Mouse (Mus musculus) kidney, embryonic 15.5 days (tissue): ENCODE results near the gene Olfr1249. TPM values are rescaled to one million over a fixed set of nuclear protein-coding genes. Genes with fewer than 3 reads are reported as not detected.
"Not testable (repeated sequence)": the region's sequence is repeated elsewhere in the genome, so short reads cannot be mapped to it uniquely, and the experiment has no call there.

Experiments used
- ATAC-seq: fragments of 200-750 bp; cut with Nextera tagmentation; replicated peaks from 2 replicates; pipeline ENCODE4 v1.8.0; 2017; ENCODE audit warnings: moderate TSS enrichment; ENCODE audit not compliant: low FRiP score
- H3K27ac ChIP-seq: fragments of 300-500 bp; sonication (generic); 2 replicates; pipeline ENCODE4 v1.5.1; 2015; ENCODE audit warnings: mild to moderate bottlenecking, inconsistent platforms
- H3K27me3 ChIP-seq: fragments of 300-500 bp; sonication (generic); 2 replicates; pipeline ENCODE4 v1.6.1; 2015; ENCODE audit warnings: inconsistent platforms
- H3K36me3 ChIP-seq: fragments of 300-500 bp; sonication (generic); 2 replicates; pipeline ENCODE4 v1.6.1; 2015; ENCODE audit warnings: inconsistent platforms
- H3K4me1 ChIP-seq: fragments of 300-500 bp; sonication (generic); 2 replicates; pipeline ENCODE4 v1.6.1; 2015; ENCODE audit warnings: inconsistent platforms
- H3K4me2 ChIP-seq: fragments of 300-500 bp; sonication (generic); 2 replicates; pipeline ENCODE4 v1.6.1; 2015; ENCODE audit warnings: moderate library complexity, mild to moderate bottlenecking, inconsistent platforms
- H3K4me3 ChIP-seq: fragments of 300-500 bp; sonication (generic); replicated peaks from 2 replicates; pipeline ENCODE4 v1.5.1; 2015; ENCODE audit warnings: mild to moderate bottlenecking, inconsistent platforms
- H3K9ac ChIP-seq: fragments of 300-500 bp; sonication (generic); 2 replicates; pipeline ENCODE4 v1.6.1; 2015; ENCODE audit warnings: mild to moderate bottlenecking, inconsistent platforms
- H3K9me3 ChIP-seq: fragments of 300-500 bp; sonication (generic); replicated peaks from 2 replicates; pipeline ENCODE4 v1.6.1; 2016; ENCODE audit warnings: inconsistent platforms
- WGBS: fragments of 180-500 bp; shearing (Covaris S2); methylation state at CpG from one replicate; pipeline ENCODE4 v1.1.7; 2015; ENCODE audit warnings: mixed read lengths; 5-methylcytosine and 5-hydroxymethylcytosine counted together
- polyA plus RNA-seq: library from polyadenylated mRNA; unstranded; fragments of >200 nt; fragmentation: Nextera tagmentation; extraction: Ambion mirVana; gene quantifications from 2 replicates; pipeline ENCODE4 v1.2.1, GENCODE M21; 2015

The Olfr1249 gene
- polyA plus RNA-seq, result not detected in 2 replicates

DNA sequence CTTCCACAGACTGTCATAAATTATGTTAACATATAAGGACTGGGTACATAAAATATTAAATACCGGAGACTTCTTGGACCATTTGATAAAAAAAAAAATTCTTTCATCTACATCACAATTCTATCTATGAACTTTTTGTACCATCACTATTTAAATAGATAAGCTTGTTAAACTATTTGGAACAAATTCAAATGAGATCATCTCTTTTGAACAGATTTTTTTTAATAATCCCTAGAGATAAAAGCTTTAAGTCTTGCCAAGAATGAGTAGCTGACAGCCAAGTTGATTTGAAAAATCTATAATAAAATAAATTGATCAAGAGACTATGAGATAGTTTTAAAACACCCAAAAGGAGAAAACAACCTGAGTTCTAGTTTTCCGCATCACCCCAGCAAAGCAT, at the start of gene Olfr1249:
TSS of gene Olfr1249 (minus strand) at position 101 of the 400 bp plus-strand sequence.
- Histone ChIP-seq H3K4me3 (no peak within 1 kb of the TSS), H3K9me3 (no peaks in the 10 kb centered on the region), H3K27me3 (no peaks in the 10 kb centered on the region), H3K4me2 (no peak within 1 kb of the TSS), H3K9ac (no peak within 1 kb of the TSS), H3K4me1 (no peaks in the 10 kb centered on the region), H3K36me3 (no peaks in the 10 kb centered on the region), H3K27ac (no peak within 1 kb of the TSS)
- WGBS, result 86% methylated on average over 2 of the region's 2 CpGs
- ATAC-seq, result no peak

DNA sequence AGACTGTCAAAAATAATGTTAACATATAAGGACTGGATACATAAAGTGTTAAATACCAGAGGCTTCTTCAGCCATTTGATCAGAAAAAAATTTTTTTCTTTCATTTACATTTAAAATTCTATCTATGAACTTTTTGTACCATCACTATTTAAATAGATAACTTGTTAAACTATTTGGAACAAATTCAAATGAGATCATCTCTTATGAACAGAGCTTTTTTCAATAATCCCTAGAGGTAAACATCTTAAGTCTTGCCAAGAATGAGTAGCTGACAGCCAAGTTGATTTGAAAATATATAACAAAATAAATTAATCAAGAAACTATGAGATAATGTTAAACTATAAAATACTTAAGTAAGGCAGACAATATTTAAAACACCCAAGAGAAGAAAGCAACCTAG, 37.1 kb upstream of the Olfr1249 start, which contains the start of gene Olfr1251:
TSS of gene Olfr1251 (minus strand) at position 101 of the 400 bp plus-strand sequence.
- H3K27ac ChIP-seq, result no peak within 1 kb of the TSS
- H3K4me3 ChIP-seq, result no peak within 1 kb of the TSS
- ATAC-seq, result no peak
- H3K27me3 ChIP-seq, result no peaks in the 10 kb centered on the region
- H3K4me2 ChIP-seq, result no peak within 1 kb of the TSS
- no peaks in the 10 kb centered on the region for H3K4me1 ChIP-seq
- no peaks in the 10 kb centered on the region for H3K9me3 ChIP-seq
- H3K36me3 ChIP-seq, result no peaks in the 10 kb centered on the region
- no peak within 1 kb of the TSS for H3K9ac ChIP-seq

DNA sequence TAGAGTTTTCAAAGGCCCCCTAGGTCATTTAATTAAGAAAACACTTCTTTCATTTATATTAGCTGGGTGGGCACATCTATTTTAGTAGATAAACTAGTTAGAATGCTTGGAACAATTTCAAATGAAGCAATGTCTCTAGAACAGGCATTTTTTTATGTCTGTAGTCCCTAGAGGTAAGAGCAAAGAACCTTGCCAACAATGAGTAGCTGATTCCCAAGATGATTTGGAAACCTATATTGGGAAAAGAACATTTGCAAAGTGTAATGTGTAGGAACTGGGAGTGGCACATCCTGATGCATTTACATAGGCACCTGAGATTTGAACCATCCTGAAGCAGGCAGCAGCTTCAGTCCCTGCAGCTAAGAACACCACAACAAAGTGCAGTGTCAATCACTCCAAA, 26.6 kb upstream of the Olfr1249 start, which contains the start of gene Olfr1250:
TSS of gene Olfr1250 (minus strand) at position 101 of the 400 bp plus-strand sequence.
- no peaks in the 10 kb centered on the region for H3K9me3 ChIP-seq
- no peaks in the 10 kb centered on the region for H3K36me3 ChIP-seq
- H3K9ac ChIP-seq, result no peak within 1 kb of the TSS
- no peaks in the 10 kb centered on the region for H3K27me3 ChIP-seq
- H3K27ac ChIP-seq, result no peak within 1 kb of the TSS
- no peak for ATAC-seq
- H3K4me2 ChIP-seq, result no peak within 1 kb of the TSS
- no peak within 1 kb of the TSS for H3K4me3 ChIP-seq
- no peaks in the 10 kb centered on the region for H3K4me1 ChIP-seq

DNA sequence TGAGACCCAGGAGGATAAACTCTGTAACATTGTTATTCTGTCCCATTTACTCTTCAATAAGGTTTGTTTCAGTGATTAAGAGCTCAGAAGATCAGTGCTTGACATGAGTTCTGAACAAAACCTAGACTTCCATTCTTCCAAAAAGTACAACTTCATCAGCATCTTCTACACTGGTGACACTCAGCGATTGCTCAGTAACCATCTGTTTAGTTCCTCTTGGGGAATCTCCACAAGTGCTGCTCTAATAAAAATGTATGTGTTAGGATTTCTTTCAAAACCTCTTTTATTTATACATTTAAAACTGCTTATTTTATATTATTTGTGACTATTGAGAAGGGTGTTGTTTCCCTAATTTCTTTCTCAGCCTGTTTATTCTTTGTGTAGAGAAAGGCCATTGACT, 16.6 kb downstream of the Olfr1249 start, which contains the start of gene Olfr1248:
TSS of gene Olfr1248 (minus strand) at position 101 of the 400 bp plus-strand sequence.
- H3K27me3 ChIP-seq, H3K9me3 ChIP-seq, H3K4me2 ChIP-seq, ATAC-seq, H3K36me3 ChIP-seq, H3K4me3 ChIP-seq, H3K9ac ChIP-seq, H3K4me1 ChIP-seq, H3K27ac ChIP-seq: not testable (repeated sequence)
- WGBS, result 95% methylated on average over 1 of the region's 1 CpGs

DNA sequence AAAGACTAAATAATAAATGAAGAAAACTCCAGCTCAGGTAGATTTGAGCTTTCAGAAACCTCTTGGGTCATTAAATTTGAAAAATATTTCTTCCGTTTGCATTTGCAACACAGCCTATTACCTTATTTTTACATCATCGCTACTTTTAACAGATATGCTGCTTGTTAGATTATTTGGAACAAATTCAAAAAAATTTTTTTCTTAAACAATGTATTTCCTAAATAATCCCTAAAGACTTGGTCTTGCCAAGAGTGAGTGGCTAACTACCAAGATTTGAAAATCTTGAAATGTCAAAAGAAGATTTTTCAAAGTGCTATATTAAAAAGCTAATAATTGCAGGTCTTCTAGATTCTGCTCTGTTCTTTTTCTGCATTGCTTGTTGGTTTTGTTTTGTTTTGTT, 20.8 kb downstream of the Olfr1249 start, which contains the start of gene Olfr1247:
TSS of gene Olfr1247 (minus strand) at position 101 of the 400 bp plus-strand sequence.
- Histone ChIP-seq H3K9ac (no peak within 1 kb of the TSS), H3K4me1 (no peaks in the 10 kb centered on the region), H3K27ac (no peak within 1 kb of the TSS), H3K36me3 (no peaks in the 10 kb centered on the region), H3K9me3 (no peaks in the 10 kb centered on the region), H3K4me3 (no peak within 1 kb of the TSS), H3K4me2 (no peak within 1 kb of the TSS), H3K27me3 (no peaks in the 10 kb centered on the region)
- ATAC-seq, result no peak
- 85% methylated on average over 2 of the region's 2 CpGs for WGBS

DNA sequence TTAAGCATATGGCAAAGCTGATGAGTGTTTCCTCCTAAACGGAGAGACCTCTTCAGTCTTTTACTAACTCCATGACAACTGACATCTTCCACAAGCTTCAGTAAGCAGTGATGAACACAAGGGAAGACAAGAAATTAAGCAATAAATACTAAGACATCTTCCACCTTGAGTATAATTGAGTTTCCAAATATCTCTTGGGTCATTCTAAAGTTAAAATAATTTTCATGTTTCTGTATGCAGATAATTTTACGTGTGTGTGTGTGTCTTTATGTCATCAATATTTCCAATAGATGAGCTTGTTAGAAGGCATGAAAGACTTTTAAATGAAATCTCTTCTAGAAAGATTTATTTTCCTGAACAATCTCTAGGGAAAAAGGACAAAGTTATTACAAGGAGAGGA, 41.7 kb downstream of the Olfr1249 start, which contains the start of gene Olfr1246:
TSS of gene Olfr1246 (minus strand) at position 101 of the 400 bp plus-strand sequence.
- ATAC-seq, result no peak
- Histone ChIP-seq H3K9ac (no peak within 1 kb of the TSS), H3K27ac (no peak within 1 kb of the TSS), H3K4me3 (no peak within 1 kb of the TSS), H3K36me3 (no peaks in the 10 kb centered on the region), H3K9me3 (no peaks in the 10 kb centered on the region), H3K27me3 (no peaks in the 10 kb centered on the region), H3K4me1 (no peaks in the 10 kb centered on the region), H3K4me2 (no peak within 1 kb of the TSS)
- WGBS, result 77% methylated on average over 2 of the region's 2 CpGs

Other genes with a start within 250 kb of the Olfr1249 start
- gene Olfr1238, start 225.3 kb downstream of the Olfr1249 start, polyA plus RNA-seq, result not detected in 2 replicates
- not detected in 2 replicates for gene Olfr1239, start 214.6 kb downstream of the Olfr1249 start, polyA plus RNA-seq
- gene Olfr1240, start 192.0 kb downstream of the Olfr1249 start, polyA plus RNA-seq, result not detected in 2 replicates
- not detected in 2 replicates for gene Olfr1241, start 147.9 kb downstream of the Olfr1249 start, polyA plus RNA-seq
- not detected in 2 replicates for gene Olfr1242, start 136.6 kb downstream of the Olfr1249 start, polyA plus RNA-seq
- not detected in 2 replicates for gene Olfr1243, start 103.5 kb downstream of the Olfr1249 start, polyA plus RNA-seq
- not detected in 2 replicates for gene Olfr1245, start 56.5 kb downstream of the Olfr1249 start, polyA plus RNA-seq
- gene Olfr1246, start 41.8 kb downstream of the Olfr1249 start, polyA plus RNA-seq, result not detected in 2 replicates
- not detected in 2 replicates for gene Olfr1247, start 20.9 kb downstream of the Olfr1249 start, polyA plus RNA-seq
- gene Olfr1248, start 16.7 kb downstream of the Olfr1249 start, polyA plus RNA-seq, result not detected in 2 replicates
- gene Olfr1250, start 26.5 kb upstream of the Olfr1249 start, polyA plus RNA-seq, result not detected in 2 replicates
- gene Olfr1251, start 37.0 kb upstream of the Olfr1249 start, polyA plus RNA-seq, result not detected in 2 replicates
- not detected in 2 replicates for gene Olfr1252, start 90.0 kb upstream of the Olfr1249 start, polyA plus RNA-seq
- not detected in 2 replicates for gene Olfr1253, start 122.1 kb upstream of the Olfr1249 start, polyA plus RNA-seq
- not detected in 2 replicates for gene Olfr1254, start 158.6 kb upstream of the Olfr1249 start, polyA plus RNA-seq
- not detected in 2 replicates for gene Olfr1255, start 177.1 kb upstream of the Olfr1249 start, polyA plus RNA-seq
- not detected in 2 replicates for gene Olfr1256, start 206.6 kb upstream of the Olfr1249 start, polyA plus RNA-seq
- not detected in 2 replicates for gene Olfr48, start 213.2 kb upstream of the Olfr1249 start, polyA plus RNA-seq
- gene Olfr1257, start 243.5 kb upstream of the Olfr1249 start, polyA plus RNA-seq, result not detected in 2 replicates